Mouse (Mus musculus): ENCODE data around the gene Thap3.

DNA sequence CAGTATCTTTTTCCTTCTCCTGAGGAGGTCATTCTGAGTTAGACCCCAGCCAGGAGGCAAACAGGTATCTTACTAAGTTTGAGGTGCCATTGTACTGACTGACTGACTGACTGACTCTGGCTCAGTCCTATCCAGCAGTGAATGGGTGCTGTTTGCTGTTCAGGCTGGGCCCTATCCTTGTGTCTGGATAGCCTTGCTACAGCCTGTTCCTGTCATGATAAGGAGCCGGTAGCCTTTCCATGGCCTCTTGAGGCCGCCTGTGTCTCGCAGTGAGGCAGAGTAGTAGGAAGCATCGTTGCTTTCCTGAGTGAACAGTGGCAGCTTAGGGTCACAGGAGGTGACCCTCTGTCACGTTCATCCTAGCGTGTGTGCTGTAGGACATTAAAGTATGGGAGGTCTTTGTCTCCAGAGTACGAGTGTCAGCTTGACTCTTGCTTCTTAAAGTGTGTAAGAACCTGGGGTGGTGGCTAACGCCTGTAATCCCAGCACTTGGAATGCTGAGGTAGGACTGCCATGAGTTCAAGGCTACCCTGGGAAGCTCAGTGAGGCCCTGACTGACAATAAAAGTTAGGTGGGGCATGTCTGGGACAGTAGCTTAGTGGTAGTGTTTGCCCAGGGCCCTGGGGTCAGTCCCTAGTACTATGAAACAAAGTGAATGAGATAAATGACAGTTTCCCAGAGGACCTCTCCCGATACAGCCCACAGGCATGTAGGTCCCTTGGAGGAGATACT, 31.0 kb downstream of the Thap3 start:
- TF ChIP-seq CTCF (IDR thresholded peaks at IDR 0.05; ENCODE audit: control insufficient read depth, insufficient read depth, insufficient replicate concordance, low read depth, low read length) (no peak), POLR2A (IDR thresholded peaks at IDR 0.05; ENCODE audit: control insufficient read depth, low read depth, low read length) (no peak)

All from testis, adult 2 months (tissue).